Mouse (Mus musculus) urinary bladder, postnatal 36 days (tissue): Measurements from ENCODE around the gene Usp39.

Experiments
- DNase-seq, 2 experiments: peaks; one replicate each; pipeline ENCODE4 v3.0.0; 2022; ENCODE audit warnings: low spot score in 2 of 2, mixed read lengths in 1 of 2

Usp39 gene

GRCm38 (mm10) chr6:72352636-72353405 lies 7.8 kb upstream of the Usp39 start:
- no peak for DNase-seq

- DNase-seq = no peak
Observed at GRCm38 (mm10) chr6:72350214-72350613, 5.2 kb upstream of the Usp39 start.

- no peak for DNase-seq
Observed at GRCm38 (mm10) chr6:72348411-72348810, 3.4 kb upstream of the Usp39 start.

- peak; percentile 65 to 80 for DNase-seq
Observed at GRCm38 (mm10) chr6:72347166-72347941, 2.4 kb upstream of the Usp39 start, which contains the start of gene 0610030E20Rik. 0610030E20Rik (plus strand) TSS chr6:72347317.

- no peak for DNase-seq
Observed at GRCm38 (mm10) chr6:72346261-72346660, 1.3 kb upstream of the Usp39 start.

GRCm38 (mm10) chr6:72345633-72346032 lies 649 bp upstream of the Usp39 start:
- DNase-seq = no peak

GRCm38 (mm10) chr6:72344396-72345073 lies 449 bp downstream of the Usp39 start:
- no peak for DNase-seq

- no peak for DNase-seq
Observed at GRCm38 (mm10) chr6:72340481-72340880, 4.5 kb downstream of the Usp39 start.

GRCm38 (mm10) chr6:72333111-72333510 lies 11.9 kb downstream of the Usp39 start:
- no peak for DNase-seq

- DNase-seq = no peak
Observed at GRCm38 (mm10) chr6:72330133-72330532, 14.9 kb downstream of the Usp39 start.

- DNase-seq = no peak
Observed at GRCm38 (mm10) chr6:72329019-72329418, 16.0 kb downstream of the Usp39 start.

- DNase-seq = peak; percentile 41 to 60
Observed at GRCm38 (mm10) chr6:72326274-72326673, 18.7 kb downstream of the Usp39 start.

- no peak for DNase-seq
Observed at GRCm38 (mm10) chr6:72323786-72324508, 21.0 kb downstream of the Usp39 start.

- DNase-seq = no peak
Observed at GRCm38 (mm10) chr6:72322936-72323335, 22.0 kb downstream of the Usp39 start.

GRCm38 (mm10) chr6:72319019-72319418 lies 26.0 kb downstream of the Usp39 start:
- peak; percentile 38 to 40 for DNase-seq

- no peak for DNase-seq
Observed at GRCm38 (mm10) chr6:72318440-72318839, 26.5 kb downstream of the Usp39 start.

- peak; percentile 12 to 36 for DNase-seq
Observed at GRCm38 (mm10) chr6:72316044-72316443, 28.9 kb downstream of the Usp39 start.

- DNase-seq = no peak
Observed at GRCm38 (mm10) chr6:72315384-72315783, 29.6 kb downstream of the Usp39 start.

- no peak for DNase-seq
Observed at GRCm38 (mm10) chr6:72313124-72313867, 31.7 kb downstream of the Usp39 start.

GRCm38 (mm10) chr6:72312198-72312597 lies 32.8 kb downstream of the Usp39 start:
- DNase-seq = no peak

GRCm38 (mm10) chr6:72303510-72303909 lies 41.5 kb downstream of the Usp39 start:
- DNase-seq = no peak
